Mouse (Mus musculus) heart, embryonic 11.5 days (tissue): ENCODE results near the gene Fcrla. TPM values are rescaled to one million over a fixed set of nuclear protein-coding genes. Genes with fewer than 3 reads are reported as not detected.
A peak's percentile ranks its signal among the peaks of the same experiment; 100 is the strongest.

Experiments used
- ATAC-seq: fragments of 200-750 bp; cut with Nextera tagmentation; replicated peaks from 2 replicates; pipeline ENCODE4 v1.8.0; 2017; ENCODE audit warnings: moderate library complexity; ENCODE audit not compliant: insufficient number of reproducible peaks, low FRiP score, low TSS enrichment
- H3K27ac ChIP-seq: fragments of 300-500 bp; sonication (generic); 2 replicates; pipeline ENCODE4 v1.5.1; 2014; ENCODE audit warnings: mild to moderate bottlenecking, low read depth, low read length
- H3K27me3 ChIP-seq: fragments of 300-500 bp; sonication (generic); 2 replicates; pipeline ENCODE4 v1.6.1; 2014; ENCODE audit warnings: mild to moderate bottlenecking, low read length, mixed read lengths; ENCODE audit not compliant: control insufficient read depth, insufficient read depth
- H3K36me3 ChIP-seq: fragments of 300-500 bp; sonication (generic); 2 replicates; pipeline ENCODE4 v1.6.1; 2014; ENCODE audit warnings: mild to moderate bottlenecking, low read length, moderate library complexity, mixed read lengths; ENCODE audit not compliant: control insufficient read depth, insufficient read depth
- H3K4me1 ChIP-seq: fragments of 300-500 bp; sonication (generic); 2 replicates; pipeline ENCODE4 v1.6.1; 2014; ENCODE audit warnings: low read length; ENCODE audit not compliant: control insufficient read depth, insufficient read depth
- H3K4me2 ChIP-seq: fragments of 300-500 bp; sonication (generic); 2 replicates; pipeline ENCODE4 v1.6.1; 2014; ENCODE audit warnings: mild to moderate bottlenecking, moderate library complexity
- H3K4me3 ChIP-seq: fragments of 300-500 bp; sonication (generic); 2 replicates; pipeline ENCODE4 v1.5.1; 2014; ENCODE audit warnings: low read depth, low read length
- H3K9ac ChIP-seq: fragments of 300-500 bp; sonication (generic); 2 replicates; pipeline ENCODE4 v1.6.1; 2014; ENCODE audit warnings: mild to moderate bottlenecking, low read depth, low read length, moderate library complexity
- H3K9me3 ChIP-seq: fragments of 300-500 bp; sonication (generic); replicated peaks from 2 replicates; pipeline ENCODE4 v1.6.1; 2016; ENCODE audit warnings: low read length; ENCODE audit not compliant: control insufficient read depth
- WGBS: fragments of 180-500 bp; shearing (Covaris S2); extraction: QIAGEN DNeasy Blood & Tissue Kit; methylation state at CpG from one replicate; pipeline ENCODE4 v1.1.7; 2014; ENCODE audit not compliant: insufficient replicate concordance; 5-methylcytosine and 5-hydroxymethylcytosine counted together
- polyA plus RNA-seq: library from polyadenylated mRNA; unstranded; fragments of >200 nt; fragmentation: Nextera tagmentation; extraction: Ambion mirVana; gene quantifications from 2 replicates; pipeline ENCODE4 v1.2.1, GENCODE M21; 2014

Gene Fcrla
- polyA plus RNA-seq, 1 experiment from 2014 or later = 0.36 TPM

DNA sequence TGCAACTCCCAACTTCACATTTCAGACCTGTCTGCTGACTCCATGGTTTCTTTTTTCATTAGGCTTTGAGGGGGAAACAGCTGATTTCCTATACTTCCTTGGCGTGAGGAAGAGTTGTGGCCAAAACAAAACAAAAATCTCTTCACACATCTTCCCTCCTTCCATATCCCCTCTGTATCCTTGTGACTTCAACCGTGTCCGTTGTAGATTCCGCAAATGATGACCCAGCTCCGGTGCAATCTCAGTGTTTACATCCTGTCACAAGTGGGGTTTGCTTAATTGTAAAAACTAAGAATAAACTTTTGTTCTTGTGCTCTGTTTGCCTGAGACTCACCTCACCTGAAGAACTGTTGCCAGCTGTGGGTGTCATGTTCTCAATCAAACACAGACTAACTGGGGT is 23.9 kb downstream of the Fcrla start:
- Histone ChIP-seq H3K27me3 (peaks cover 39% of the 10 kb centered on the region), H3K4me1 (peaks cover 5% of the 10 kb centered on the region), H3K4me3 (no peak overlapping the region), H3K9ac (no peak overlapping the region), H3K36me3 (no peaks in the 10 kb centered on the region), H3K4me2 (no peak overlapping the region), H3K27ac (no peak overlapping the region), H3K9me3 (no peaks in the 10 kb centered on the region)
- ATAC-seq = no peak
- WGBS = 67% methylated on average over 5 of the region's 5 CpGs

DNA sequence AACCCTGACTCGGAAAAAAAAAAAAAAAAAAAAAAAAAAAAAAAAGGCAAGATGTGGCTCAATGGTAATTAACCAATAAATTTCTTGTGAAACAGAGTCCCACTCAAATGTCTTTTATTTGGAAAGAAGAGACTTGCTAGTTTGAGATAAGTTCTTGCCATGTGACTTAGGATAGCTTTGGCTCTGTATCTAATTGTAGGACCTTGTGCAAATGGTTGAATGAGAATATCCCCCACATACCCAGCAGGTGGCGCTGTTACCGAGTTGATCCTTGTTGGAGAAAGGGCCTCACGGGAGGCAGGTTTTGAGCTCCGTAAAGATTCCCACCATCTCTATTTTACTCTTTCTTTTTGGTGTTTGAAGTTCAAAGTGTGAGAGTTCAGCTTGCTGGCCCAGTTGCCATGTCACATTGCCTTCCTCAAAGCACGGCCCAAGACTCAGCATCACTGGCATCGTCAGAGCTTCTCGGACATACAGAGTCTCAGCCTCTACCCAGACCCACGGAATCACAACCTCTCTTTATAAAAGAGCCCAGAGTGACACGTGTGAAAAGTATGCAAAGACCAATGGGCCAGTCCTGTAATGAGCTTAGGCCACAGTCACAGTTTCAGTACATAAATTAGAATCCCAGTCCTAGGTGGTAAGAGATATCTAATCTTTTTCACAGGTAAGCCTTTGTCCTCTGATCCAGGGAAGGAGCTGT is 25.7 kb downstream of the Fcrla start:
- no peaks in the 10 kb centered on the region for H3K4me1 ChIP-seq
- peaks cover 22% of the 10 kb centered on the region for H3K27me3 ChIP-seq
- no peak overlapping the region for H3K9ac ChIP-seq
- WGBS = 30% methylated on average over 10 of the region's 10 CpGs
- 0 out of 2 replicates have a peak, but pooled peaks have one; percentile 14 for ATAC-seq
- H3K27ac ChIP-seq = no peak overlapping the region
- H3K9me3 ChIP-seq = no peaks in the 10 kb centered on the region
- no peak overlapping the region for H3K4me3 ChIP-seq
- H3K36me3 ChIP-seq = no peaks in the 10 kb centered on the region
- H3K4me2 ChIP-seq = peak overlapping the region; percentile 37

DNA sequence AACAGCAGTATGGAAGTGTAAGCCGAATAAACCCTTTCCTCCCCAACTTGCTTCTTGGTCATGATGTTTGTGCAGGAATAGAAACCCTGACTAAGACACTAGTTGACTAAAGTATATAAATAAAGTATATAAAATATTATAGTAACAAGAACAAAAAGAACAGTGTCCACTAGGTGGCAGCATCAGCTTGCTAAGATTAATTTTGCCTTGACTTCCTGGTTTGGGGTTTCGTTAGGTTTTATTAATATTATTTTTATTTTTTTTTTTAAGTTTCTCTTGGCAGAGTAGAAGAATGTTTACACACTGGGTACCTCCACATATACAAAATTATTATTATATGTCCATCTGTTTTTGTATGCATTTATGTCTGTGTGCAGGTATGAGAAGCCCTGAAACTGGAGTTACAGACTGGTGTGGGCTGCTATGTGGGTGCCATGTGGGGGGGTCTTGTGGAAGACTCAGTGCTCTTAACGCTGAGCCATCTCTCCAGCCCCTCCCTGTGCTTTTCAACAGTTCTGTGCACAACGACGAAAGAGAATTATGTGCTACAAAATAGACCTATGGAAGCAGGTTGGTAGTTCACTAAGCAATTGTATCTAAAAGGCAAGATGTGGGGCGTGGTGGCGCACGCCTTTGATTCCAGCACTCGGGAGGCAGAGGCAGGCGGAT is 26.4 kb downstream of the Fcrla start:
- Histone ChIP-seq H3K27ac (no peak overlapping the region), H3K4me2 (peak overlapping the region; percentile 37), H3K9me3 (no peaks in the 10 kb centered on the region), H3K4me1 (no peaks in the 10 kb centered on the region), H3K27me3 (peaks cover 14% of the 10 kb centered on the region), H3K36me3 (no peaks in the 10 kb centered on the region), H3K9ac (no peak overlapping the region), H3K4me3 (no peak overlapping the region)
- 32% methylated on average over 10 of the region's 10 CpGs for WGBS
- no peak for ATAC-seq

DNA sequence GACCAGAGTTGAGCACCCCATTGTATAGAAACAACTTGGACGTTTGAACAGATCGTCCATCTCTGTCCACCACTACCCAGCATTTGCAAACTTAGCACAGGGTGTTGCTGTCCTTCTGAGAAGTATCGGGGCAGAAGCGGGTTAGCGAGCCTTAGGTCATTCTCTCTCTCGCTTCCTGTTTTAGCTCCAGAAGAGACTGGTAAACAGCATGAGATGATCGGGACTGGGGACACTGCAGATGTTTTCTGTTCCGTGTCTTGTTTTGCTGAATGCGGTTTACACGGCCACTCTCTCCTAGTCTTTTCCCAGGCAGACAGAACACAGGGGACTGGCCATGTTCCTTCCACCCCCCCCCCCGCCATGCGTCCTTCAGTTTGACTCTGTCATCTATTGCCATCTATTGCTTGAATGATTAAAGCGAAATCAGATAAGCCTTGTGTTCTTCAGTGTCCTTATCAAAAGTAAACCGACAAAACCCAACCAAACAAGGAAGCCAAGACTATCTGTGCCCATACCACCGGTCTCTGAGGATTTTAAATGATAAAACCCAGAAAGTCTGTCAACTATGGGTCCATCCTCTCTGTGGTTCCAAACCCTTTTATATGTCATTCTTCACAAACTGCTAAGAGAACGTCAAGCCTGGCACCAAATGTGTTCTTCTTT is 28.8 kb downstream of the Fcrla start:
- Histone ChIP-seq H3K27ac (no peak overlapping the region), H3K9ac (no peak overlapping the region), H3K9me3 (no peaks in the 10 kb centered on the region), H3K27me3 (peaks cover 5% of the 10 kb centered on the region; the same call in 1 of the 2 replicates), H3K36me3 (no peaks in the 10 kb centered on the region), H3K4me3 (no peak overlapping the region), H3K4me1 (no peaks in the 10 kb centered on the region), H3K4me2 (no peak overlapping the region)
- WGBS = 59% methylated on average over 16 of the region's 16 CpGs
- ATAC-seq = no peak

GRCm38 (mm10) chr1:170896651-170897281 is 30.6 kb downstream of the Fcrla start:
- Histone ChIP-seq H3K9me3 (no peaks in the 10 kb centered on the region), H3K4me3 (no peak overlapping the region), H3K27ac (no peak overlapping the region), H3K9ac (no peak overlapping the region), H3K27me3 (no peaks in the 10 kb centered on the region), H3K36me3 (no peaks in the 10 kb centered on the region), H3K4me2 (no peak overlapping the region), H3K4me1 (no peaks in the 10 kb centered on the region)
- 75% methylated on average over 5 of the region's 5 CpGs for WGBS
- ATAC-seq = no peak

DNA sequence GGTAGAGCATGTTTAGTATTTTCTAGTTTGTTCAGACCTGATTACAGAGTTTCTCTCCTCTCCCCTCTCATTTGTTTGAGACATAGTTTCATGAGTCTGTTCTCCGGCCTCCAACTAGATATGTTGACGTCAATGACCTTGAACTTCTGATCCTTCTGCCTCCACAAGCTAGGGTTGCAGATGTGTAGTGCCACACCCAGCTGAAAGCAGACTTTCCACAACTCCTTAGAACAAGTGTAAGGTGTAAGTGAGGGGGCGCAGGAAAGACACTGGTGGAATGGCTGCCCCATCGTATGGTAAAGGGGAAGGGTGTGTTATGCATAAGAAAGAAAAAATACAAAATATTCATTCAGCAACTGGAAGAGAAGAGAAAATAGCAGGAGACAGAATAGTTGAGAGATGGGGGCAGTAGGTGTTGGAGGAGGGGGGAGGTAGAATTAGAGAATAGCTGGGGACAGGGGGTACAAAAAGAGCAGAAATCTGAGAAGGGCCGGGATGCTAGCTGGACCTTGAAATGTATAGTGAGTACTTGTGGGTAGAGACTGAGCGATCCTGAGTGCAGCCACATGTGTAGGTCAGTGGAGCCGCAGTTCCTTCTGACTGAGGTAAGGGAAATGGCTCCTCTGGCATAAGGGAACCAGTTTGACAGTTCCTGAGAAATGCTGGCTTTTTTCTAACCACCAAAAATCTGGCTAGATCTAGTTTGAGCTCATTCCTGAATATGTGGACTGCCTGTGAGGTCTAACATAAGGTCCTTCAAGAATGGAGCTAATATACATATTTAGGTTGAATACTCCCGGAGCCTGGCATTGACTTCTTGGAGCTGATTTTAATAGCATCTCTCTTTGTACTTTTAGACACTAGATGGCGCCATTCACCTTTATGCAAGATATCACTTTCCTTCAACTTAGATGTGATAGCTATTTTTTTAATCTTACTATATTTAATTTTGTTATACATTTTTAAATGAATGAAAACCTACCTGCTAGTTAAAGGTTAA is 32.5 kb downstream of the Fcrla start:
- H3K4me1 ChIP-seq = no peaks in the 10 kb centered on the region
- H3K9ac ChIP-seq = no peak overlapping the region
- ATAC-seq = no peak
- H3K4me2 ChIP-seq = no peak overlapping the region
- H3K36me3 ChIP-seq = no peaks in the 10 kb centered on the region
- H3K9me3 ChIP-seq = no peaks in the 10 kb centered on the region
- H3K27ac ChIP-seq = no peak overlapping the region
- no peak overlapping the region for H3K4me3 ChIP-seq
- H3K27me3 ChIP-seq = no peaks in the 10 kb centered on the region
- 62% methylated on average over 9 of the region's 9 CpGs for WGBS

DNA sequence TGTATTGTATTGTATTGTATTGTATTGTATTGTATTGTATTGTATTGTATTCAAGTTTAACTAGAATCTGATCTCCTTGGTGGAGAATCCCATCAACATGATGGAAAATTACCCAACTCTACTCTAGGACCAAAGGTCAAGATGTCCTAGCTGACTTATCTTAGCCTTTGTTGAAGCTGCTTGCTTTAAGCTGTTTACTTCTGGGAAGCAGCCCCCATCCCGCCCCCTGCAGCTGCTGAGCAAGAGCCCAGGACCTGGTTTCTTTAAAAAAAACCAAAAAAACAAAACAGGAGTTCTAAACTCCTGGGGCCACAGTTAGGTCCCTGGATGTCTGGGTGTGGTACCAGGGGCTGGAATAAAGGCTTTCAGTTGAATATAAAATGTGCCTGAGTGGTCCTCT is 35.1 kb downstream of the Fcrla start:
- Histone ChIP-seq H3K27me3 (no peaks in the 10 kb centered on the region), H3K27ac (no peak overlapping the region), H3K36me3 (no peaks in the 10 kb centered on the region), H3K9me3 (no peaks in the 10 kb centered on the region), H3K4me2 (no peak overlapping the region), H3K4me1 (no peaks in the 10 kb centered on the region), H3K4me3 (no peak overlapping the region), H3K9ac (no peak overlapping the region)
- WGBS = 55% methylated on average over 1 of the region's 1 CpGs
- ATAC-seq = no peak

GRCm38 (mm10) chr1:170891646-170892045 is 35.7 kb downstream of the Fcrla start:
- Histone ChIP-seq H3K4me1 (no peaks in the 10 kb centered on the region), H3K9me3 (no peaks in the 10 kb centered on the region), H3K9ac (no peak overlapping the region), H3K36me3 (no peaks in the 10 kb centered on the region), H3K27me3 (no peaks in the 10 kb centered on the region), H3K4me3 (no peak overlapping the region), H3K4me2 (no peak overlapping the region), H3K27ac (no peak overlapping the region)
- WGBS = 41% methylated on average over 2 of the region's 2 CpGs
- no peak for ATAC-seq
